8 mouse cellular contexts compared by ENCODE assay signal in genomic region chr15:82337875-82338274, GRCm38 (mm10). TPM values are rescaled to one million over a fixed set of nuclear protein-coding genes. Genes with fewer than 3 reads are reported as not detected.
DNase-seq lines count a peak whose midpoint lies in the region; ATAC-seq and TF ChIP-seq lines count a peak whose summit lies in the region.

No protein-coding gene starts in this region.

- no peak for TF ChIP-seq CTCF in layer of hippocampus, adult 2 months (conservative IDR thresholded peaks at IDR 0.05)

- peaks cover 37% of the 10 kb centered on the region for H3K36me3 ChIP-seq in embryonic facial prominence, embryonic 10.5 days (replicated peaks)
- peaks cover 16% of the 10 kb centered on the region for H3K36me3 ChIP-seq in intestine, embryonic 16.5 days (ENCODE audit: control insufficient read depth, insufficient read depth, low read length)
- H3K36me3 ChIP-seq in neural tube, embryonic 12.5 days: peaks cover 22% of the 10 kb centered on the region

- peaks cover 59% of the 10 kb centered on the region for H3K4me1 ChIP-seq in embryonic facial prominence, embryonic 10.5 days
- peaks cover 39% of the 10 kb centered on the region for H3K4me1 ChIP-seq in intestine, embryonic 16.5 days (ENCODE audit: control insufficient read depth, insufficient read depth, low read length)
- H3K4me1 ChIP-seq in neural tube, embryonic 12.5 days: peaks cover 33% of the 10 kb centered on the region

- H3K4me3 ChIP-seq in layer of hippocampus, adult 2 months: peak overlapping the region; percentile 94
- peak overlapping the region; percentile 67 for H3K4me3 ChIP-seq in embryonic facial prominence, embryonic 10.5 days
- peak overlapping the region; percentile 69 for H3K4me3 ChIP-seq in intestine, embryonic 16.5 days (ENCODE audit: low read length)
- H3K4me3 ChIP-seq in neural tube, embryonic 12.5 days: peak overlapping the region; percentile 43

- 52% methylated on average over 4 of the region's 4 CpGs for WGBS in embryonic facial prominence, embryonic 10.5 days
- WGBS in intestine, embryonic 16.5 days: 13% methylated on average over 4 of the region's 4 CpGs
- WGBS in neural tube, embryonic 12.5 days: 61% methylated on average over 4 of the region's 4 CpGs

- no peaks in the 10 kb centered on the region for H3K9me3 ChIP-seq in embryonic facial prominence, embryonic 10.5 days
- no peaks in the 10 kb centered on the region for H3K9me3 ChIP-seq in intestine, embryonic 16.5 days (ENCODE audit: control insufficient read depth, low read length)
- H3K9me3 ChIP-seq in neural tube, embryonic 12.5 days: no peaks in the 10 kb centered on the region

- H3K27ac ChIP-seq in layer of hippocampus, adult 2 months: peak overlapping the region; percentile 79; the same call in 1 of the 2 replicates
- H3K27ac ChIP-seq in embryonic facial prominence, embryonic 10.5 days (replicated peaks): peak overlapping the region; percentile 85
- H3K27ac ChIP-seq in intestine, embryonic 16.5 days (ENCODE audit: low read length): peak overlapping the region; percentile 73
- no peak overlapping the region for H3K27ac ChIP-seq in neural tube, embryonic 12.5 days

- DNase-seq in layer of hippocampus, adult 2 months (ENCODE audit: low spot score in 2 of 2): no peak
- no peak for DNase-seq in layer of hippocampus, postnatal 14 days (ENCODE audit: low spot score in 2 of 2)
- no peak for DNase-seq in embryonic facial prominence, embryonic 10.5 days (ENCODE audit: low spot score)
- no peak for DNase-seq in layer of hippocampus, postnatal 10 days (ENCODE audit: low spot score in 2 of 2)
- no peak for DNase-seq in yolk sac, embryonic 10.5 days (ENCODE audit: low spot score)
- DNase-seq in spleen, postnatal 4 days (ENCODE audit: low spot score in 2 of 2): no peak

- peaks cover 31% of the 10 kb centered on the region for H3K27me3 ChIP-seq in embryonic facial prominence, embryonic 10.5 days (replicated peaks; ENCODE audit: low read depth, poor library complexity, severe bottlenecking)
- no peaks in the 10 kb centered on the region for H3K27me3 ChIP-seq in intestine, embryonic 16.5 days (replicated peaks; ENCODE audit: control insufficient read depth, insufficient read depth, low read length)
- H3K27me3 ChIP-seq in neural tube, embryonic 12.5 days (replicated peaks): peaks cover 15% of the 10 kb centered on the region

- H3K9ac ChIP-seq in intestine, embryonic 16.5 days (ENCODE audit: low read depth, low read length): peak overlapping the region; percentile 80
- H3K9ac ChIP-seq in neural tube, embryonic 12.5 days: peak overlapping the region; percentile 55

- ATAC-seq in intestine, embryonic 16.5 days: no peak
- 0 out of 2 replicates have a peak, but pooled peaks have one; percentile 1 for ATAC-seq in neural tube, embryonic 12.5 days (ENCODE audit: low FRiP score, low read depth)

- H3K4me2 ChIP-seq in intestine, embryonic 16.5 days (ENCODE audit: low read depth, low read length): peak overlapping the region; percentile 53
- H3K4me2 ChIP-seq in neural tube, embryonic 12.5 days (replicated peaks): peak overlapping the region; percentile 69

RNA-seq across cellular contexts. Expression of gene Naga, which starts 0.8 kb away (rescaled TPM):
- 10 to 100 TPM; 37.6 to 40.9 TPM for total RNA-seq in layer of hippocampus, adult 2 months (2021)
- 10 to 100 TPM; 38.2 to 39.3 TPM for total RNA-seq in layer of hippocampus, postnatal 14 days (2021)
- polyA plus RNA-seq in embryonic facial prominence, embryonic 10.5 days (2016; fragmentation: Nextera tagmentation; extraction: Ambion mirVana): 19.2 and 24.0 TPM in 2 replicates
- 296 and 437 TPM in 2 replicates for polyA plus RNA-seq in intestine, embryonic 16.5 days (2015; fragmentation: Nextera tagmentation; extraction: Ambion mirVana)
- 24.8 and 27.1 TPM in 2 replicates for polyA plus RNA-seq in neural tube, embryonic 12.5 days (2016; fragmentation: Nextera tagmentation; extraction: Ambion mirVana)
- 10 to 100 TPM; 36.9 to 43.3 TPM for total RNA-seq in layer of hippocampus, postnatal 10 days (2021)

RNA-seq across cellular contexts. Expression of gene Pheta2, which starts 0.9 kb away (rescaled TPM):
- total RNA-seq in layer of hippocampus, adult 2 months (2021): under 1 TPM; 0.41 to 0.64 TPM
- total RNA-seq in layer of hippocampus, postnatal 14 days (2021): under 1 TPM; 0.39 to 0.45 TPM
- 4.9 TPM in 2 replicates for polyA plus RNA-seq in embryonic facial prominence, embryonic 10.5 days (2016; fragmentation: Nextera tagmentation; extraction: Ambion mirVana)
- polyA plus RNA-seq in intestine, embryonic 16.5 days (2015; fragmentation: Nextera tagmentation; extraction: Ambion mirVana): 11.6 and 13.2 TPM in 2 replicates
- 3.6 and 4.0 TPM in 2 replicates for polyA plus RNA-seq in neural tube, embryonic 12.5 days (2016; fragmentation: Nextera tagmentation; extraction: Ambion mirVana)
- 1 to 10 TPM in 1 of 2 experiments, under 1 TPM in 1; 0.80 to 1.1 TPM for total RNA-seq in layer of hippocampus, postnatal 10 days (2021)

RNA-seq across cellular contexts. Expression of gene Smdt1, which starts 0.9 kb away (rescaled TPM):
- 100 to 1,000 TPM; 138 to 144 TPM for total RNA-seq in layer of hippocampus, adult 2 months (2021)
- total RNA-seq in layer of hippocampus, postnatal 14 days (2021): 100 to 1,000 TPM; 147 to 152 TPM
- polyA plus RNA-seq in embryonic facial prominence, embryonic 10.5 days (2016; fragmentation: Nextera tagmentation; extraction: Ambion mirVana): 212 and 215 TPM in 2 replicates
- 332 and 340 TPM in 2 replicates for polyA plus RNA-seq in intestine, embryonic 16.5 days (2015; fragmentation: Nextera tagmentation; extraction: Ambion mirVana)
- polyA plus RNA-seq in neural tube, embryonic 12.5 days (2016; fragmentation: Nextera tagmentation; extraction: Ambion mirVana): 285 and 313 TPM in 2 replicates
- 100 to 1,000 TPM; 158 to 179 TPM for total RNA-seq in layer of hippocampus, postnatal 10 days (2021)

RNA-seq across cellular contexts. Expression of gene Ndufa6, which starts 16.2 kb away (rescaled TPM):
- total RNA-seq in layer of hippocampus, adult 2 months (2021): 100 to 1,000 TPM; 209 to 211 TPM
- total RNA-seq in layer of hippocampus, postnatal 14 days (2021): 100 to 1,000 TPM; 203 to 221 TPM
- 243 and 256 TPM in 2 replicates for polyA plus RNA-seq in embryonic facial prominence, embryonic 10.5 days (2016; fragmentation: Nextera tagmentation; extraction: Ambion mirVana)
- 561 and 588 TPM in 2 replicates for polyA plus RNA-seq in intestine, embryonic 16.5 days (2015; fragmentation: Nextera tagmentation; extraction: Ambion mirVana)
- polyA plus RNA-seq in neural tube, embryonic 12.5 days (2016; fragmentation: Nextera tagmentation; extraction: Ambion mirVana): 302 and 313 TPM in 2 replicates
- 100 to 1,000 TPM; 201 to 212 TPM for total RNA-seq in layer of hippocampus, postnatal 10 days (2021)

RNA-seq across cellular contexts. Expression of gene Wbp2nl, which starts 39.1 kb away (rescaled TPM):
- total RNA-seq in layer of hippocampus, adult 2 months (2021): not detected
- not detected for total RNA-seq in layer of hippocampus, postnatal 14 days (2021)
- 0.14 TPM in 1 of 2 replicates, not detected in the other for polyA plus RNA-seq in embryonic facial prominence, embryonic 10.5 days (2016; fragmentation: Nextera tagmentation; extraction: Ambion mirVana)
- polyA plus RNA-seq in intestine, embryonic 16.5 days (2015; fragmentation: Nextera tagmentation; extraction: Ambion mirVana): 0.15 and 0.16 TPM in 2 replicates
- not detected in 2 replicates for polyA plus RNA-seq in neural tube, embryonic 12.5 days (2016; fragmentation: Nextera tagmentation; extraction: Ambion mirVana)
- under 1 TPM in 1 of 2 experiments, not detected in 1; 0.25 TPM for total RNA-seq in layer of hippocampus, postnatal 10 days (2021)

Comparison
In these comparisons a context has a peak if more than half of its experiments do, and no peak if none do; other contexts are left out.
1. H3K4me3 ChIP-seq: peak in every context shown above with its lines; median percentile 94 in layer of hippocampus, adult 2 months; 69 in intestine, embryonic 16.5 days; 67 in embryonic facial prominence, embryonic 10.5 days; 43 in neural tube, embryonic 12.5 days.